Mouse (Mus musculus): Measurements from ENCODE around the gene Apln. TPM values are rescaled to one million over a fixed set of nuclear protein-coding genes. Genes with fewer than 3 reads are reported as not detected.

The Apln gene
- polyA plus RNA-seq, 1 experiment from 2014 or later = 3.6 TPM

DNA sequence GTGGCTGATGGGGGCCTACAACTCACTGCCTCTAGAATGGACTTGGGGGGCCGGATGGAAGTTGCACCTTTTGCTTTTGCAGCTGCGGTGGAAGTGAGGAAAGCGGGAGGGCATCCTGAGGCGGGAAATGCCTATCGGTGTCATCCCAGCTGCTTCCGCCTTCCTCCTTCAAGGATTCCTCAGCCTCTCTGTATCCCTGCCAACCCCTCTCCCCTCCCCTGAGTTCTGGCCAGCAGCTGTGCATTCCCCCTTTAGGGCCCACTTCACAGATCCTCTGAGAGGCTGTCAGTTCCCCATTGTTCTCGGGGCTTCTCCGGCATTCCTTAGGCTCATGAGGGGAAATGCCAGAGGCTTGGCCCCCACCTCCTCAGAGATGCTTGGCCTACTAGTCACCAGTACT is 28.6 kb downstream of the Apln start:
- WGBS = 59% methylated on average over 8 of the region's 8 CpGs
- H3K4me3 ChIP-seq = no peak overlapping the region
- H3K27ac ChIP-seq = no peak overlapping the region
- H3K9ac ChIP-seq = no peak overlapping the region
- no peaks in the 10 kb centered on the region for H3K9me3 ChIP-seq
- ATAC-seq (ENCODE audit: low FRiP score, low read depth) = no peak
- H3K36me3 ChIP-seq = no peaks in the 10 kb centered on the region
- H3K4me1 ChIP-seq = no peaks in the 10 kb centered on the region
- no peaks in the 10 kb centered on the region for H3K27me3 ChIP-seq (replicated peaks)
- H3K4me2 ChIP-seq (replicated peaks) = no peak overlapping the region

DNA sequence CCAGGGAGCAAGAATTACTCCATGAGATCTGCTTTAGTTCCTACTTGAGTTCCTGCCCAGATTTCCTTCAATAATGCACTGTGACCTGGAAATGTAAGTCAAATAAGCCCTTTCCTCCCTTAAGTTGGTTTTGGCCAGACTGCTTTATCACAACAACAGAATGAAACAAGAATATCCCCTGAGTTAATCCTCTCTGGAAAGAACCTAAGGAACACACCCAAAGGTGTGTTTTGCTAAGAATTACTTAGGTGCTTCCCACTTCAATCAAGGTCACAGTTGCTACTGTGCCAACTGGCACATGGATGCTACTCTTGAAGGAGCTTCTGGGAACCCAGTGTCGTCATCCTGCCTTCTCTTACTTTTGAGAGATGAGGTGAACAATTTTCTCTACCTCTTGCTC is 29.9 kb downstream of the Apln start:
- no peak overlapping the region for H3K4me3 ChIP-seq
- no peak overlapping the region for H3K4me2 ChIP-seq (replicated peaks)
- ATAC-seq (ENCODE audit: low FRiP score, low read depth) = no peak
- WGBS = 79% methylated on average over 1 of the region's 1 CpGs
- no peaks in the 10 kb centered on the region for H3K27me3 ChIP-seq (replicated peaks)
- no peaks in the 10 kb centered on the region for H3K9me3 ChIP-seq
- H3K27ac ChIP-seq = no peak overlapping the region
- no peaks in the 10 kb centered on the region for H3K4me1 ChIP-seq
- H3K9ac ChIP-seq = no peak overlapping the region
- no peaks in the 10 kb centered on the region for H3K36me3 ChIP-seq

DNA sequence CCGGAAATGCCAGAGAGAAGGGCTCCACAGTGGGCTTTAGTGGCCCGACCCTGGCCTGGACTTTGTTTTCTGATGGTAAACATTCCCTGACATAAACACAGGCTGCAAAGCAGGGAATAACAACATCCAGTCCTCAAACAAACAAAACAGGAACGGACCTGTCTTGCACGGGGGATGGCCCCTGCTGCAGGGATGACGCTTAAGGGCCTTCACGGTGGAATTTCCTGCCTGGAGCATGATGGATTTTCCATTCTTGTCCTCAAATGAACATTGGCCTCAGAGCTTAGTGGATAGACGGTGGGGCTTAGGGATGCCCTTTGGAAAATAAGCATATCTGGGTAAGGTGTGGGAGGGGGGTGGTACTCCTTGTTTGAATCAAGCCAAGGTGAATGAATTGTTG is 33.5 kb downstream of the Apln start:
- ATAC-seq (ENCODE audit: low FRiP score, low read depth) = no peak
- Histone ChIP-seq H3K4me1 (no peaks in the 10 kb centered on the region), H3K4me3 (no peak overlapping the region), H3K27me3 (replicated peaks) (no peaks in the 10 kb centered on the region), H3K27ac (no peak overlapping the region), H3K9ac (no peak overlapping the region), H3K36me3 (no peaks in the 10 kb centered on the region), H3K4me2 (replicated peaks) (no peak overlapping the region), H3K9me3 (no peaks in the 10 kb centered on the region)
- 81% methylated on average over 7 of the region's 7 CpGs for WGBS

DNA sequence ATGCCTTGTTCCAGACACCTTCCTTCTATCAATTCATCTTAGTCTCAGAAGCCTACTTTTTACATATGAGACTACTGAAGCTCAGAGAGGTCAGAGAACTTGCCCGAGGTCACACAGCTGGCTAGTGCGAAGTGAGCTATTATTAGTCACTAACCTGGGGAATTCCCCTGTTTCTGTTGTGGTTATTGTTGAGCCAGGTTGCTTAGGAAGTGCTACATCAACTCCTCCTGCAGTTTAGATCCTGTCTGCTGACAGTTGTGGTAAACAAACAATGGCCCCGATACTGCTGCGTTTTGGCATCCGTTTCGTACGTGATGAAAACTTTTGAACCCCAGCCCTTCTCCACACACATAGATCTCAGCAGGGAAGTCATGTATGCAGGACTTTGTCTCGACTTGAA is 36.2 kb downstream of the Apln start:
- no peaks in the 10 kb centered on the region for H3K36me3 ChIP-seq
- no peak overlapping the region for H3K9ac ChIP-seq
- WGBS = 84% methylated on average over 8 of the region's 8 CpGs
- no peak overlapping the region for H3K27ac ChIP-seq
- ATAC-seq (ENCODE audit: low FRiP score, low read depth) = no peak
- no peak overlapping the region for H3K4me3 ChIP-seq
- H3K9me3 ChIP-seq = no peaks in the 10 kb centered on the region
- H3K27me3 ChIP-seq (replicated peaks) = no peaks in the 10 kb centered on the region
- no peaks in the 10 kb centered on the region for H3K4me1 ChIP-seq
- no peak overlapping the region for H3K4me2 ChIP-seq (replicated peaks)

DNA sequence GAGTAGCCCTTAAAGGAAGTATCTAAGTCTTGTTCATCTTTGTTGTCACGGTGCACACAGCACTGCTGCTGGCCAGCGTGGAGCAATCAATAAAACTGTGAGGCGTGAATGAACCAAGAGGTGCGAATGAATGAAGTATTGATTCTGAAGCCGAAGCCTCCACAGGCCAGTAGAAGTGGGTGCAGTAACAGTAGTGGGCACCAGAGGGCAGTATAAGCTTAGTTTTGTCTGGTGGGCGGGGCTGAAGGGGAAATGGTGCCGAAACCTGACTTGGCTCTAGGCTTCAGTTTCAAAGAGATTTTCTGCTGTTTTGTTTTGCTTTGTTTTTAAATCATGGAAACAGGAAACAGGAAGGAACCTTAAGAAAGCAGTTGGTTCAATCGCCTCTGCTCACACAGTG is 42.0 kb downstream of the Apln start:
- Histone ChIP-seq H3K9ac (no peak overlapping the region), H3K4me3 (no peak overlapping the region), H3K27ac (no peak overlapping the region), H3K36me3 (no peaks in the 10 kb centered on the region), H3K4me1 (no peaks in the 10 kb centered on the region), H3K27me3 (replicated peaks) (no peaks in the 10 kb centered on the region), H3K9me3 (no peaks in the 10 kb centered on the region), H3K4me2 (replicated peaks) (no peak overlapping the region; the same call in 1 of the 2 replicates)
- 23% methylated on average over 8 of the region's 8 CpGs for WGBS
- no peak for ATAC-seq (ENCODE audit: low FRiP score, low read depth)

DNA sequence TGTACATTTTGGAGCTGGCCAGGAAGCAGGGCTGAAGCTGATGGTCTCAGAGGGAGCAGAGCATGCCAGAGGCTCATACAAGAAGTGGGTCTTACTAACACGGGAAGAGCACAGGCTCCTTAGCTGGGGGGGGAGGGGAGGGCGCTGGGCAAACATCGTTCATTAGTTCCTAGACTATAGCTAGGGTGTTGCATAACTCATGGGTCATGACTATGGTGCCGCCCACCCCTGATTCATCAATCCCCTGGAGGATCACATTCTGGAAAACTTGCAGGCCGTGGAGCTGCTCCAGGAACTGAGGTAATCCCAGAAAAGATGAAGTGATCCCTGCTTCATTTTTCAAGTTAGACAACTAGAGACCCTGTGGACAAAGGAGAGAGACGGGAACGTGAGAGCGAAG is 46.6 kb downstream of the Apln start:
- Histone ChIP-seq H3K27me3 (replicated peaks) (no peaks in the 10 kb centered on the region), H3K36me3 (no peaks in the 10 kb centered on the region), H3K4me2 (replicated peaks) (no peak overlapping the region), H3K9ac (no peak overlapping the region), H3K9me3 (no peaks in the 10 kb centered on the region), H3K4me1 (no peaks in the 10 kb centered on the region), H3K4me3 (no peak overlapping the region), H3K27ac (no peak overlapping the region)
- 73% methylated on average over 8 of the region's 8 CpGs for WGBS
- no peak for ATAC-seq (ENCODE audit: low FRiP score, low read depth)

DNA sequence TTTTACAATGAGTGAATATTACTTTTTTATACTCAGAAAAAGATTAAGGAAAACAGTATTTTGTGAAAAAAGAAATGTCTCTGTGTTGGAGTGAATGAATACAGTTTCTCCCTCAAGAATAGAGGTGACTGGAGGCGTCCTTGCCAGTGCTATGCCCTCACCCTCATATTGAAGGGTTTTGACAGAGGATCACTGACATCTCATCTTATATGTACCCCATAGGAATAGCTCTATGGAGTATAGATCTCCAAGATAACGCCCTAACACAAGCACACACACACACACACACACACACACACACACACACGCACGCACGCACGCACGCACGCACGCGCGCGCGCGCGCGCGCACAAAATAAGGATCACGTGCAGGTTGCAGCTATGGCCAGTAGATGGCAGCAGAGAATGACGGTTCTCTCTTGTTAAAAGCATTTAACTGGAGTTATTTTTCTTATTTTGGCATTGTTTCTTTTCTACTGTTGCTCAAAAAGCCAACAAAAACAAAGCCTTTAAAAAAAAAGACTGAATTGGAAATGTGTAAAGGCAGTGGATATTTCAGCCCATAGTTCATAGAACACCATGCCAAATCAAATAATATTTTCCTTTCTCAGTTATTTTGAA is 49.5 kb downstream of the Apln start:
- H3K9ac ChIP-seq = no peak overlapping the region
- H3K9me3 ChIP-seq = no peaks in the 10 kb centered on the region
- H3K27me3 ChIP-seq (replicated peaks) = no peaks in the 10 kb centered on the region
- ATAC-seq (ENCODE audit: low FRiP score, low read depth) = no peak
- no peaks in the 10 kb centered on the region for H3K4me1 ChIP-seq
- H3K4me2 ChIP-seq (replicated peaks) = peak overlapping the region; percentile 47
- 24% methylated on average over 19 of the region's 19 CpGs for WGBS
- H3K27ac ChIP-seq = no peak overlapping the region
- no peaks in the 10 kb centered on the region for H3K36me3 ChIP-seq
- H3K4me3 ChIP-seq = no peak overlapping the region

DNA sequence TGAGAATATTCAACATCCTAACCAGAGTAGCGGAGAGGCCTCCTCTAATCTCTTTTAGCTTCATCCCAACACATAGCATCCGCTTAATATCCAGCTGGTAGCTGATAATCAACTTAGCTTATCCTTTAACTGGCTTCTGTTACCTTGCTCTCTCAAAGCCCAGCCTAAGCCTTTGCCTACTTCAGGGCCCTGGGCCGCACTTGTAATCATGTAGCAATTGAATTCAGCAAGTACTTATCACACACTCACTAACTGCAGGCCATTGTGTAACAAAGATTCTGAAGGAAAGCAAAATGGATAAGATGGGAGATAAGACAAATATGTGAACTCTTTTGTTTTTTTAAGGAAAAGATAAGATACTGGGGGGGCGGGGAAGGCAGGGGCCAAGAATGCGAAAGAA is 57.6 kb downstream of the Apln start:
- no peak for ATAC-seq (ENCODE audit: low FRiP score, low read depth)
- 97% methylated on average over 5 of the region's 5 CpGs for WGBS
- no peaks in the 10 kb centered on the region for H3K4me1 ChIP-seq

DNA sequence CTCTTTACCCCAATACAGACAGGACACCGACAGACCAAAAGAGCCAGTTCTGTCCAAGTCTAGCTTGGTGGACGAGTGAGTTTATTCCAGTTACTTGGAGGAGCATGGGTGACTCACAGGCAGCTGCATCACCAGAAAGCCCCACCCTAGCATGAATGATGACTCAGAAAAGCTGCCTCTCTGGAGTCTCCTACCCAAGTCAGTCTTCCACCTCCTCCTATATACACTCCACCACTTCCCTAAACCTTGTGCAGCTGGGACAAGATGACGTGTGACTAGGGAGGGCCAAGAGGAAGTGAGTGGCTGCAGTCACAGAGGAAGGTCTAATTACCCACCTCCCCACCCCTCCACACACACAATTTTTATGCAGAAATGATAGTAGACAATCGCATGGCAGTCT is 58.1 kb downstream of the Apln start:
- no peak overlapping the region for H3K4me2 ChIP-seq (replicated peaks)

More for the DNA sequence above, 57.6 kb downstream of the Apln start:
- H3K36me3 ChIP-seq = no peaks in the 10 kb centered on the region
- no peak overlapping the region for H3K4me3 ChIP-seq
- H3K27me3 ChIP-seq (replicated peaks) = no peaks in the 10 kb centered on the region
- H3K4me2 ChIP-seq (replicated peaks) = no peak overlapping the region
- H3K27ac ChIP-seq = no peak overlapping the region
- H3K9me3 ChIP-seq = no peaks in the 10 kb centered on the region
- no peak overlapping the region for H3K9ac ChIP-seq

More for the DNA sequence above, 58.1 kb downstream of the Apln start:
- WGBS = 81% methylated on average over 4 of the region's 4 CpGs
- Histone ChIP-seq H3K9ac (no peak overlapping the region), H3K4me1 (no peaks in the 10 kb centered on the region), H3K4me3 (no peak overlapping the region), H3K9me3 (no peaks in the 10 kb centered on the region), H3K36me3 (no peaks in the 10 kb centered on the region), H3K27me3 (replicated peaks) (no peaks in the 10 kb centered on the region), H3K27ac (no peak overlapping the region)
- no peak for ATAC-seq (ENCODE audit: low FRiP score, low read depth)

Other genes with a start within 250 kb of the Apln start
- 23.6 and 29.8 TPM in 2 replicates for gene Smarca1, start 141.9 kb downstream of the Apln start, polyA plus RNA-seq (2016; fragmentation: Nextera tagmentation; extraction: Ambion mirVana)
- 21.7 and 23.0 TPM in 2 replicates for gene Ocrl, start 122.5 kb downstream of the Apln start, polyA plus RNA-seq (2016; fragmentation: Nextera tagmentation; extraction: Ambion mirVana)
- gene Xpnpep2, start 73.9 kb upstream of the Apln start, polyA plus RNA-seq (2016; fragmentation: Nextera tagmentation; extraction: Ambion mirVana) = 0.79 and 0.82 TPM in 2 replicates
- gene Sash3, start 111.6 kb upstream of the Apln start, polyA plus RNA-seq (2016; fragmentation: Nextera tagmentation; extraction: Ambion mirVana) = 1.5 and 1.6 TPM in 2 replicates
- 6.2 and 6.9 TPM in 2 replicates for gene Zdhhc9, start 174.0 kb upstream of the Apln start, polyA plus RNA-seq (2016; fragmentation: Nextera tagmentation; extraction: Ambion mirVana)
- gene Utp14a, start 222.0 kb upstream of the Apln start, polyA plus RNA-seq (2016; fragmentation: Nextera tagmentation; extraction: Ambion mirVana) = 18.3 and 21.0 TPM in 2 replicates

Data from neural tube, embryonic 12.5 days (tissue).